Mouse (Mus musculus) large intestine, adult 2 months (tissue): ENCODE results near the gene Gm20441. TPM values are rescaled to one million over a fixed set of nuclear protein-coding genes. Genes with fewer than 3 reads are reported as not detected.
A peak's percentile ranks its signal among the peaks of the same experiment; 100 is the strongest.

ENCODE experiments used
- DNase-seq: peaks from one replicate; pipeline ENCODE4 v3.0.0-alpha.2; 2012; ENCODE audit warnings: low read depth, low spot score
- WGBS: fragments of 180-500 bp; shearing (Covaris S2); methylation state at CpG from one replicate; pipeline ENCODE4 v1.1.7; 2018; 5-methylcytosine and 5-hydroxymethylcytosine counted together
- polyA plus RNA-seq: library from polyadenylated mRNA; depleted of rRNA; stranded (reverse); fragments of >200 nt; gene quantifications from 2 replicates; pipeline ENCODE4 v1.2.3, GENCODE M21; 2012; rRNA removed

Gm20441 gene
- 0.48 and 0.58 TPM in 2 replicates for polyA plus RNA-seq

- DNase-seq: peak; percentile 93
- under 1% methylated on average over 28 of the region's 28 CpGs for WGBS
These were observed at the start of gene Gm20441, which contains the start of gene Gstt3 for GRCm38 (mm10) chr10:75780769-75781578. Gene Gm20441, minus strand, starts transcription at chr10:75780954. Gene Gstt3, minus strand, starts transcription at chr10:75781414.

- WGBS: 79% methylated on average over 2 of the region's 2 CpGs
- DNase-seq: no peak
These were observed 49.5 kb upstream of the Gm20441 start for GRCm38 (mm10) chr10:75830275-75830670.

- WGBS: 77% methylated on average over 2 of the region's 2 CpGs
- no peak for DNase-seq
These were observed 48.9 kb upstream of the Gm20441 start for GRCm38 (mm10) chr10:75829529-75830274.

- DNase-seq: no peak
These were observed 47.8 kb upstream of the Gm20441 start for GRCm38 (mm10) chr10:75828500-75828931.

GRCm38 (mm10) chr10:75827668-75828360 lies 47.1 kb upstream of the Gm20441 start:
- no peak for DNase-seq
- WGBS: 93% methylated on average over 4 of the region's 4 CpGs

GRCm38 (mm10) chr10:75824530-75824929 lies 43.8 kb upstream of the Gm20441 start:
- WGBS: 75% methylated on average over 4 of the region's 4 CpGs
- DNase-seq: no peak

GRCm38 (mm10) chr10:75823782-75824181 lies 43.0 kb upstream of the Gm20441 start:
- WGBS: 96% methylated on average over 1 of the region's 1 CpGs
- DNase-seq: no peak

- no peak for DNase-seq
- 93% methylated on average over 2 of the region's 2 CpGs for WGBS
These were observed 41.7 kb upstream of the Gm20441 start, which contains the start of gene Gstt4 for GRCm38 (mm10) chr10:75822443-75822842. Gene Gstt4, minus strand, starts transcription at chr10:75822543.

GRCm38 (mm10) chr10:75819882-75820281 lies 39.1 kb upstream of the Gm20441 start:
- no peak for DNase-seq
- WGBS: 89% methylated on average over 5 of the region's 5 CpGs

GRCm38 (mm10) chr10:75818641-75819040 lies 37.9 kb upstream of the Gm20441 start:
- 61% methylated on average over 10 of the region's 10 CpGs for WGBS

GRCm38 (mm10) chr10:75804217-75804616 lies 23.5 kb upstream of the Gm20441 start:
- 57% methylated on average over 2 of the region's 2 CpGs for WGBS
- DNase-seq: no peak

More at GRCm38 (mm10) chr10:75818641-75819040, 37.9 kb upstream of the Gm20441 start:
- no peak for DNase-seq

GRCm38 (mm10) chr10:75798176-75798696 lies 17.5 kb upstream of the Gm20441 start, which contains the start of gene Gstt1:
Gene Gstt1, minus strand, starts transcription at chr10:75798584.
- no peak for DNase-seq
- WGBS: 2% methylated on average over 18 of the region's 18 CpGs

- DNase-seq: no peak
- WGBS: 1% methylated on average over 12 of the region's 12 CpGs
These were observed 16.9 kb upstream of the Gm20441 start for GRCm38 (mm10) chr10:75797619-75798175.

GRCm38 (mm10) chr10:75796731-75797516 lies 16.2 kb upstream of the Gm20441 start:
- 47% methylated on average over 11 of the region's 11 CpGs for WGBS
- no peak for DNase-seq

GRCm38 (mm10) chr10:75794880-75795279 lies 14.1 kb upstream of the Gm20441 start:
- WGBS: 14% methylated on average over 3 of the region's 3 CpGs
- no peak for DNase-seq

GRCm38 (mm10) chr10:75790773-75791172 lies 10.0 kb upstream of the Gm20441 start:
- WGBS: 30% methylated on average over 7 of the region's 7 CpGs
- no peak for DNase-seq

GRCm38 (mm10) chr10:75789841-75790240 lies 9.1 kb upstream of the Gm20441 start:
- DNase-seq: no peak
- 41% methylated on average over 5 of the region's 5 CpGs for WGBS

GRCm38 (mm10) chr10:75789081-75789735 lies 8.5 kb upstream of the Gm20441 start:
- 75% methylated on average over 6 of the region's 6 CpGs for WGBS
- DNase-seq: no peak
